Mouse (Mus musculus): ENCODE measurements around the gene Me3.

- TF ChIP-seq CTCF (IDR thresholded peaks at IDR 0.05; ENCODE audit: borderline replicate concordance, control insufficient read depth, extremely low read depth, insufficient read depth, low read length, poor library complexity) (no peak), POLR2A (IDR thresholded peaks at IDR 0.05; ENCODE audit: control insufficient read depth, extremely low read depth, insufficient read depth, low read length, poor library complexity) (no peak)
These were observed 170.3 kb downstream of the Me3 start for GRCm38 (mm10) chr7:89802447-89802846.

Data from thymus, adult 2 months (tissue).